Mouse (Mus musculus) cerebellum, adult 2 months (tissue): ENCODE results near the gene Cfap298.

ENCODE experiments used
- CTCF ChIP-seq: fragments of 200-500 bp; IDR thresholded peaks from 2 replicates; pipeline ENCODE4 v1.5.1; 2011; ENCODE audit warnings: low read depth, mild to moderate bottlenecking, control low read depth, low read length, moderate library complexity, borderline replicate concordance; ENCODE audit not compliant: insufficient read depth
- POLR2A ChIP-seq: fragments of 200-500 bp; IDR thresholded peaks from 2 replicates; pipeline ENCODE4 v1.6.1; 2011; ENCODE audit warnings: low read length, control low read depth, borderline replicate concordance; ENCODE audit not compliant: insufficient read depth

DNA sequence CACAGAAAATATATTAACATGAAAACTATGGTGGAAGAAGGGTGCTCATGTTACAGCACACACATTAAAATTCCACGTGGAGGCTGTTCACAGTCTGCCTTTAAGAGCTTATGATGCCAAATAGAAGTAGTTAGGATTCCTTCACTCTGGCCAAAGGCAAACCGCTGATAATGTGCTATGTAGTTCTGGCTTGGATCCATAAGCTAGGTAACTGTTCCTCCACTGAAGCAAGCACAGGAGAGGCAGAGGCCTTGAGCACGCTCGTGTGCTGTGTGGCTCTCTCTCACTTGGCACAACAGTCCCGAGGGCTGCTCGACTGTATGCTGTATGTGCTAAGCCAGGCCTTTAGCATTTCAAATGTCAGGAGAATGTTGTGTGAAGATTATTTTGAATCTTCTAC, 20.6 kb upstream of the Cfap298 start:
- TF ChIP-seq CTCF (no peak), POLR2A (no peak)
